Mouse (Mus musculus) embryonic stem cell, embryonic (primary cell): ENCODE results near the gene Hcn2.

Source experiments
- CTCF ChIA-PET, 4 experiments: fragments of 300-600 bp in 2 of 4; fragments of 350-600 bp in 2 of 4; sonication (Branson Sonifier 250); formaldehyde crosslinking; loops; one replicate each; lab custom pipeline; 2022; ENCODE audit warnings: inconsistent platforms in 2 of 4; lab: Charles Lee
- POLR2A ChIA-PET, 4 experiments: fragments of 300-600 bp in 2 of 4; fragments of 350-600 bp in 2 of 4; sonication (Branson Sonifier 250); formaldehyde crosslinking; loops; one replicate each; lab custom pipeline; 2022; ENCODE audit warnings: antibody characterized with exemption in 4 of 4, inconsistent platforms in 1 of 4; lab: Charles Lee

The Hcn2 gene

DNA sequence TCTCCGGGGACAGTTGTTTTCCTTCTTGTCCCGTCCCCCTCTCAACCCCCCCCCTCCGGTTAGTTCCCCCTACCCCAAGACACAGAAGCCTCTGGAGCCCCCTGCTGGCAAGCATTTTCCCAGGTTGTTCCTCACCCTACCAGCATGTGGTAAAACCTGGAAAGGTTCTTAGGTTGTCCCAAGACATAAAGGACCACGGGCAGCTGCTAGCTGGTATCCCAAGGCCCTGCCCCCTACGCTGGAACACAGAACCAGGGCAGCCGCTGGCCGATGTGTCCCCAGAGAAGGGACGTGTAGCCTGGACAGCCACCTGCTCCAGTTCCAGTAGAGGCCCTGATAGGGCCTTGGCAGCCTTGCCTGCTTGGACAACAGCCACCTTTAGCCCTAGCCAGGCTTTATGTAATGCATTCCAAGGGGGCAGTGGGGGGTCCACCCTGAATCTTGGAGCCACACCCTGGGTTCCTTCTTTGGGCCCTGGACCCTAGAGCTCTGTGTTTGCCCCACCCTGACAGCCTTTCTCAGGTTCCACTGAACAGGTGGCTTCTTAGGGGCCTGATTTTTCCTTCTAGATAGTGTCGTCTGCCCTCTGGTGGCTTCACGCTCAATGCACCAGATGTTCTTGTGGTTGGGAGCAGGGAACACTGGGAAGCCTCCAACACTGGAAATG lies 33.4 kb upstream of the Hcn2 start:
- ChIA-PET CTCF (interaction anchor here in 3 of 4 experiments (0.5 to 4.6 kb wide), 35 partner anchors 9 to 1198 kb away, joined by 3 to 57 read pairs (median 4); partner anchors contain the start of genes Bsg (in 2 of the 3), Madcam1 (in 2 of the 3) and Tpgs1 (in 1 of the 3)), POLR2A (interaction anchor here (0.5 to 19.9 kb wide), 31 partner anchors 8 to 574 kb away, joined by 3 to 367 read pairs (median 4); partner anchors contain the start of genes Tpgs1 (in 3 of the 4), Bsg (in 2 of the 4), Madcam1 (in 2 of the 4) and Fgf22 (in 1 of the 4))

DNA sequence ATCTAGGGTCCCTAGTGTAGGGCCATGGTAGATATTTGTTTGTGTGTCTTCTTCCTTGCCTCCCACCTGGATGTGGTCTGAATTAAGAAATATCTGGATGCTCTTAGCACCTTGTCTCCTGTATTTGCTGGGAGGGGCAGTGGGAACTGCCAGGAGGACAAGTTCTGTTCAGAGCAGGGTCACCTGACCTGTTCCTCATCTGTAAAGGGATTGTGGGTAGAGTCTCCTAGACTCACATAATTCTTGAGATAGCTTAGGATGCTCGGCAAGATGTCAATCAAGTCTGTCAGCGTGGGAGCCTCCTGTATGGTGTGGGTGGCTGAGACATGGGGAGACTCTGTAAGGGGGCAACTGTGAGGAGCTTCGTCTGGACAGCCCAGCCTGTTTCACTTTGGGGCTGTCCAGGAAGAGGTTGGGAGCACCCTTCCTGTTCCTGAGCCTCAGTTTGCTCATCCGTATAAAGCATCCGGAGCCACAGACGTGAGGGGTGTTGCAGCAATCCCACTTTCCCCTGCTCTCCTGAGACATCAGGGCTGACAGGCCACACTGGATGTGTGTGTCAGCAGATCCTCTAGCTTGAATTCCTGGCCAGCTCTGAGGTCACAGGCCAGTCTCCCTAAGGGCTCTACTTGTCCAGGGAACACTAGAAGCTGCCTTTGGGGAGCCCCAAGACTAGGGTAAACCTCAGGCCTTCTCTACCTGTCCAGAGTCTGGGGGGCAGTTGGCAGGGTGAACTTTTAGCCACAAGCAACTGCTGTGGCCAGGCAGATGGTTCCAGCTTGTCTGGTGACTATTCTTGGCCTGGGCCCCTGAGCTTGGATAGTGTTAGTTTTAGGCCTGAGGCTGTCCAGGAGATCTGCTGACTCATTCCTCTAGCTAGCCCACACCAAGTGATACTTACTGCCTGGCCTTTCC lies 32.5 kb upstream of the Hcn2 start:
- CTCF ChIA-PET = interaction anchor here (0.7 to 4.6 kb wide), 25 partner anchors 8 to 128 kb away, joined by 3 to 57 read pairs (median 5); partner anchors contain the start of genes Bsg (in 2 of the 4), Madcam1 (in 1 of the 4) and Tpgs1 (in 1 of the 4)
- POLR2A ChIA-PET = interaction anchor here in 3 of 4 experiments (0.6 to 19.9 kb wide), 25 partner anchors 8 to 175 kb away, joined by 3 to 367 read pairs (median 4); partner anchors contain the start of genes Tpgs1 (in 3 of the 3), Bsg (in 2 of the 3), Madcam1 (in 2 of the 3) and Fgf22 (in 1 of the 3)

DNA sequence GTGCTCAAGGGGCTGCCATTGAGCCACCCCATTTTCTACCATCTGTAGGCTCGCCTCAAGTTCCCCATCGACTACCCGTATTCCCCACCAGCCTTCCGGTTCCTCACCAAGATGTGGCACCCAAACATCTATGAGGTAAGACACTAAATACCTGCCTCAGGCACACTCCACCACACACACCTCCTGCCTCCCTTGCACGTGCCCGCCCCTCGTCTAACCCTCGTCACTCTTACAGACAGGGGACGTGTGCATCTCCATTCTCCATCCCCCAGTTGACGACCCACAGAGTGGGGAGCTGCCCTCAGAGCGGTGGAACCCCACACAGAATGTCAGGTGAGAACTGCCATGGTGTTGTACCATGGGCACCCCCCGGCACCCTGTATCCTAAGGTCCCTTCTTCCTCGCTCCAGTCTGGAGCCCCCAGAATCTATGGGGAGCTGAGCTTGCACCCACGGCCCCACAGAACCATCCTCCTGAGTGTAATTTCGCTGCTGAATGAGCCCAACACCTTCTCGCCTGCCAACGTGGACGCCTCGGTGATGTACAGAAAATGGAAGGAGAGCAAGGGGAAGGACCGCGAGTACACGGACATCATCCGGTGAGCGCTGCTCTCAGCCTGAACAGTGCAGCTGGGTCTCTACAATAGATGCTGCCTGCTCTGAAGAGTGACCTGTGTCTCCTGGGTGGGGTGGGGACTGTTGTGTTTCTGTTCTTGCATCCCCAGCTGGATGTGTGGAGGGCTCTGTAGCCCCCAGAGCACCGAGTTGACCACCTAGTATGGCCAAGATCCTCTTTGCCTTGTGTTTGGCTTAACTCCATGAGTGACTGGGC lies 31.4 kb upstream of the Hcn2 start:
- POLR2A ChIA-PET = interaction anchor here in 3 of 4 experiments (0.6 to 19.9 kb wide), 19 partner anchors 7 to 83 kb away, joined by 3 to 367 read pairs (median 9); partner anchors contain the start of genes Tpgs1 (in 3 of the 3), Bsg (in 2 of the 3), Madcam1 (in 2 of the 3) and Polrmt (in 2 of the 3)
- CTCF ChIA-PET = interaction anchor here in 3 of 4 experiments (0.6 to 4.6 kb wide), 6 partner anchors 12 to 95 kb away, joined by 3 to 57 read pairs (median 4); partner anchors contain the start of gene Madcam1 (in 1 of the 3)

DNA sequence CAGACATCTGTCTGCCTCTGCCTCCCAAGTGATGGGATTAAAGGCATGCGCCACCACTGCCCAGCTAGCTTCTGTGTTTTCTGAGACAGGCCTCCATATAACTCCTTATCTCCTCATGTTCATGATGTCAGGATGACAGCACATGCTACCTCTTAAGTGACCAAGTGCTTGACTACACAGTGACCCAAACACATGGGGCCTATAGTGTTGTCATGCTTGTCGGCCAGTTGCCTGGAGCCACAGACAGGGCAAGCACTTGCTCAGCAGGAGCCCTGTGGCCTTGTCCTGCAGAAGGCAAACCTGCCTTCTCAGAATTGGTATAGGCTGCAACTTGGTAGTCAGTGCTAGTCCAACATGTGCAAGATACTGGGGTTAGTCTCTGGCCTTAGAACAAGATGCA lies 30.2 kb upstream of the Hcn2 start:
- CTCF ChIA-PET = interaction anchor here in 2 of 4 experiments (1.2 to 2.0 kb wide), 7 partner anchors 9 to 126 kb away, joined by 3 to 12 read pairs (median 4); partner anchors contain the start of gene Madcam1 (in 1 of the 2)

DNA sequence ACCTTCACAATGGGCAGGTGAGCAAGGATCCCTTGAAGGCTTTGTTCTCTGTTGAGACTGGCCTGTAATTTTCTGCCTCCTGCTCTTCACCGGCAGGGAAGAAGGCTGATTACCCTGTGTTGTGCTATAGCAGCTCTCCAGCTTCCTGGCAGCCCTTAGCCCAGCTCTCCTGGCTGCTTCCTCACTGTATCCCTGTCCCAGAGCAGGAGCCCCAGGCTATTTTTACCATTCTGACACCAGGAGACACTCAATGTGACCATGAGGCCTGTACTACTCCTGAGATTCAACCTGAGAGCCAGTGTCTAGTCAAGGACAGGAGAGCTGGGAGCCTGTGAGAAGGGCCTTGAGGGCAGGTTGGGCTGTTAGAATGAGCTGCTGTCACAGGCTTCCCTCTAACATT lies 29.7 kb upstream of the Hcn2 start:
- ChIA-PET CTCF (interaction anchor here in 3 of 4 experiments (0.6 to 2.0 kb wide), 12 partner anchors 9 to 1219 kb away, joined by 3 to 12 read pairs (median 4); partner anchors contain the start of gene Madcam1 (in 1 of the 3)), POLR2A (interaction anchor here in 3 of 4 experiments (0.6 to 19.9 kb wide), 19 partner anchors 9 to 94 kb away, joined by 3 to 367 read pairs (median 7); partner anchors contain the start of genes Bsg (in 3 of the 3), Madcam1 (in 2 of the 3), Tpgs1 (in 2 of the 3) and Polrmt (in 1 of the 3))

More for the DNA sequence above, 30.2 kb upstream of the Hcn2 start:
- POLR2A ChIA-PET = interaction anchor here in 3 of 4 experiments (0.8 to 19.9 kb wide), 18 partner anchors 9 to 94 kb away, joined by 3 to 367 read pairs (median 6); partner anchors contain the start of genes Bsg (in 2 of the 3), Madcam1 (in 2 of the 3), Tpgs1 (in 2 of the 3) and Polrmt (in 1 of the 3)

DNA sequence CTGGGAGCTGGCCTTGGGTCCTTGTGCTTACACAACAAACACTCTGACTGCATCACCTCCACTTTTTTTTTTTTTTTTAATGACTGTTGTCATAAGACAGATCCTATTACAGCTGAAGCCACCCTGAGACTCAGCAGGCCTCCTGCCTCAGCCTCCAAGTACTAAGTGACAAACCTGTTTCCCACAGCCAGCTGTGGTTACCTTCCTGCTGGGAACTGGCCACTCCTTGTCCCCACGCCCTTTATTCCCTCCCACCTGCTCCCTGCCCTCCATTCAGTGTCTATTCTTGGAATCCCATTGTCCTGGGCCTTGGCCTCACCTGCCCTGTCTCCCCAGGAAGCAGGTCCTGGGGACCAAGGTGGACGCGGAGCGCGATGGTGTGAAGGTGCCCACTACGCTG lies 28.9 kb upstream of the Hcn2 start:
- POLR2A ChIA-PET = interaction anchor here (0.5 to 19.9 kb wide), 26 partner anchors 10 to 254 kb away, joined by 3 to 367 read pairs (median 4); partner anchors contain the start of genes Bsg (in 4 of the 4), Madcam1 (in 2 of the 4), Tpgs1 (in 2 of the 4) and Polrmt (in 1 of the 4)

DNA sequence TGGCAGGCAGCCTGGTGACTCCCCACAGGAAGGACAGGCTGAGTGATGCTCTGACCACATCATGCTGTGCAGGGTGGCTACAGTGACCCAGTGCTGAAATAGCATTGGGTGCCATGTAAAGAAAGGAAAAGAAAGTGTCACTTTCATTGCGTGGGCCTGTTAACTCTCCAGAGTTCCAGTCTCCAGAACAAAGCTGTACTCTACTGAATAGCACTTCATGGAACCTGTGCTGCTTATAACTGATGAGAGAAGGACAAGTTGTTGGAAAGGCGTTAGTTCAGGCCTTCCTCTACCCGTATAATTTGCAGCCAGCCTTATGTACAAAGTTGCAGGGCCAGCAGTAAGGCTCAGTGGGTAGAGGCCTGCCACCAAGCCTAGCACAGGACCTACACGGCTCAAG lies 27.7 kb upstream of the Hcn2 start, which contains the start of gene Gzmm:
Gene Gzmm (plus strand): TSS at position 301 of the 400 bp plus-strand sequence.
- CTCF ChIA-PET = interaction anchor here in 1 of 4 experiments (0.6 kb wide), 1 partner anchor 94 kb away, joined by 3 read pairs; no protein-coding TSS in a partner anchor
- POLR2A ChIA-PET = interaction anchor here in 3 of 4 experiments (0.8 to 19.9 kb wide), 12 partner anchors 9 to 77 kb away, joined by 3 to 367 read pairs (median 18); partner anchors contain the start of genes Bsg (in 2 of the 3), Madcam1 (in 2 of the 3) and Tpgs1 (in 2 of the 3)

More for the DNA sequence above, 28.9 kb upstream of the Hcn2 start:
- CTCF ChIA-PET = interaction anchor here in 3 of 4 experiments (0.6 to 2.0 kb wide), 13 partner anchors 8 to 1220 kb away, joined by 3 to 12 read pairs (median 4); partner anchors contain the start of genes Madcam1 (in 1 of the 3) and Med16 (in 1 of the 3)

DNA sequence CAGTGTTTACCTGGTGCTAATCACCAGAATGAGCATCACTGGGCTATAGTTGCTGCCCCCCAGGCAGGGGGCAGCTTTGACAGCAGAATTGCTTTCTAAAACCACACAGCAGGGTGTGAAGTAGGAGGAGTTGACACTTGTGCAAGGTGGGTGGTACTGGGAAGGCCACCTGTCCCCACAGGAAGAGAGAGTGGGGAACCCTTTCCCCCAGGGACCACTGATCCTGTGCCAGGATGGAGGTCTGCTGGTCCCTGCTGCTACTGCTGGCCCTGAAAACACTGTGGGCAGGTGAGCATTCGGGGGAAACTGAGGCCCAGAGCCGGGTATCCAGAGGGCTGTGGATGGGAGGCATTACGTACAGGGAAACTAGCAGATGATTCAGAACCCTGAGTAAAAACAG lies 27.3 kb upstream of the Hcn2 start:
- POLR2A ChIA-PET = interaction anchor here in 3 of 4 experiments (0.6 to 19.9 kb wide), 12 partner anchors 8 to 134 kb away, joined by 3 to 367 read pairs (median 18); partner anchors contain the start of genes Bsg (in 2 of the 3), Madcam1 (in 2 of the 3), Tpgs1 (in 2 of the 3) and Cdc34 (in 1 of the 3)
- CTCF ChIA-PET = no interaction called here

DNA sequence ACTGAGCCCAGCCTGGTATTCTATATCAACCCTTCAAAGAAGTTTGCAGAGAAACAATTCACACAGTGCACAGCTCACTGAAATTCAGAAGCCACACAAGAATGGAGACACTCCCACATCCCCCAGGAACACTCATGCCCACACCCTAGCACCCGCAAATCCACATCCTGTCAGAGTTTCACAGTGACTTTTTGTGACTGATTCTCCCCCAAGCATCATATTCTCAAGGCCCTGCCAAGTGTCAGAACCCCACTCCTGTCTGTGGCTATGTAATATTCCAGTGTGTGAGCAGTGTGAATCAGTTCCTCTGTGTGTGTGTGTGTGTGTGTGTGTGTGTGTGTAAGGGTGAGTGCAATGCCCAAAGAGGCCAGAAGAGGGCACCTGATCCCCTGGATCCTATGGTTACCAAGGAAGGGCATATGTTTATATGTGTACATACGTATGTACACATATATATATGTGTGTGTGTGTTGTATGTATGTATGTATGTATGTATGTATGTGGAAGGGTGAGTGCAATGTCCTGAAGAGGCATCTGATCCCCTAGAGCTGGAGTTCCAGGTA lies 24.4 kb upstream of the Hcn2 start:
- POLR2A ChIA-PET = interaction anchor here in 3 of 4 experiments (0.8 to 19.9 kb wide), 11 partner anchors 6 to 74 kb away, joined by 3 to 367 read pairs (median 7); partner anchors contain the start of genes Bsg (in 3 of the 3), Cdc34 (in 1 of the 3), Madcam1 (in 1 of the 3) and Tpgs1 (in 1 of the 3)
- CTCF ChIA-PET = interaction anchor here in 2 of 4 experiments (0.7 to 1.1 kb wide), 4 partner anchors 9 to 40 kb away, joined by 3 to 7 read pairs (median 4); no protein-coding TSS in a partner anchor

DNA sequence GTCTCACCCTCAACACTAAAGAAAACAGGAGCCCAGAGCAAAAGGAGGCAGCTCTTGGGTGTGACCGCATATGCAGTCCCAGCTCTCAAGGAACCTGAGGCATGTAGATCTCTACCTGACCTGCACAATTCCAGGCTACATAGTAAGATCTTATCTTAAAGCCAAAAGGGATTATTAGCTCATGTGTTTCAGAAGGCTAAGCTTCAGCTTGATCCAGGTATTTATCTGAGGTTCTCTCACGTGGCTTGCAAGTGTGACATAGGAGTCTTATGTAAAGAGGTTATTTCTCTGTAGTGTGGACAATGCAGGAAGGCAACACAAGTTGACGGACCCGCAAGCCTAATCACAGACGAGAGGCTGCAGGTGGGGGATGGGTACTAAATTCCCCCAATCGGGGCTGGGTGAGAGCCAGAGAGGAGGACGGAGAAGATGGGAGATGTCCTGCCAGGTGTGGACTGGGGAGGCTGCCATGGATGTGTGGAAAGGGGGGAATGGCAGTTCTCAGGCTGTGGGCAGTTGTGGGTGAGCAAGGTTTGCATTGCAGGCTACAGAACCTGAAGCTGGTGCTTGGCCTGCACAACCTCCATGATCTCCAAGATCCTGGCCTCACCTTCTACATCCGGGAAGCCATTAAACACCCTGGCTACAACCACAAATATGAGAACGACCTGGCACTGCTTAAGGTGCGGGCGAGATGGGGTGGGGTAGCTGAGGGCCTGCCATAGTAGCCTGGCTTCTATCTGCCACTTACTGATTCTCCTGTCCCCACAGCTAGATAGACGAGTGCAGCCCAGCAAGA lies 22.7 kb upstream of the Hcn2 start:
- POLR2A ChIA-PET = interaction anchor here in 3 of 4 experiments (0.9 to 19.9 kb wide), 13 partner anchors 10 to 160 kb away, joined by 3 to 367 read pairs (median 4); partner anchors contain the start of genes Bsg (in 2 of the 3), Cdc34 (in 1 of the 3), Madcam1 (in 1 of the 3) and Ptbp1 (in 1 of the 3)
- CTCF ChIA-PET = interaction anchor here in 3 of 4 experiments (0.8 to 3.6 kb wide), 9 partner anchors 10 to 99 kb away, joined by 3 to 23 read pairs (median 4); partner anchors contain the start of gene Bsg (in 1 of the 3)

DNA sequence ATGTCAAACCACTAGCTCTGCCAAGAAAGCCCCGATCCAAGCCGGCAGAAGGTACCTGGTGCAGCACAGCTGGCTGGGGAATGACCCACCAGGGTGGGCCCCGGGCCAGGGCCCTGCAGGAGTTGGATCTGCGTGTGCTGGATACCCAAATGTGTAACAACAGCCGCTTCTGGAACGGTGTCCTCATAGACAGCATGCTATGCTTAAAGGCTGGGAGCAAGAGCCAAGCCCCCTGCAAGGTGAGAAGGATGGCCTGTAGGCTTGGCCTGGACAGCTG lies 22.1 kb upstream of the Hcn2 start:
- ChIA-PET CTCF (interaction anchor here in 3 of 4 experiments (1.0 to 3.6 kb wide), 10 partner anchors 9 to 222 kb away, joined by 3 to 23 read pairs (median 4); partner anchors contain the start of genes Bsg (in 2 of the 3) and Kiss1r (in 1 of the 3)), POLR2A (interaction anchor here in 3 of 4 experiments (1.2 to 19.9 kb wide), 13 partner anchors 10 to 160 kb away, joined by 3 to 367 read pairs (median 6); partner anchors contain the start of genes Bsg (in 2 of the 3), Cdc34 (in 1 of the 3), Madcam1 (in 1 of the 3) and Ptbp1 (in 1 of the 3))

DNA sequence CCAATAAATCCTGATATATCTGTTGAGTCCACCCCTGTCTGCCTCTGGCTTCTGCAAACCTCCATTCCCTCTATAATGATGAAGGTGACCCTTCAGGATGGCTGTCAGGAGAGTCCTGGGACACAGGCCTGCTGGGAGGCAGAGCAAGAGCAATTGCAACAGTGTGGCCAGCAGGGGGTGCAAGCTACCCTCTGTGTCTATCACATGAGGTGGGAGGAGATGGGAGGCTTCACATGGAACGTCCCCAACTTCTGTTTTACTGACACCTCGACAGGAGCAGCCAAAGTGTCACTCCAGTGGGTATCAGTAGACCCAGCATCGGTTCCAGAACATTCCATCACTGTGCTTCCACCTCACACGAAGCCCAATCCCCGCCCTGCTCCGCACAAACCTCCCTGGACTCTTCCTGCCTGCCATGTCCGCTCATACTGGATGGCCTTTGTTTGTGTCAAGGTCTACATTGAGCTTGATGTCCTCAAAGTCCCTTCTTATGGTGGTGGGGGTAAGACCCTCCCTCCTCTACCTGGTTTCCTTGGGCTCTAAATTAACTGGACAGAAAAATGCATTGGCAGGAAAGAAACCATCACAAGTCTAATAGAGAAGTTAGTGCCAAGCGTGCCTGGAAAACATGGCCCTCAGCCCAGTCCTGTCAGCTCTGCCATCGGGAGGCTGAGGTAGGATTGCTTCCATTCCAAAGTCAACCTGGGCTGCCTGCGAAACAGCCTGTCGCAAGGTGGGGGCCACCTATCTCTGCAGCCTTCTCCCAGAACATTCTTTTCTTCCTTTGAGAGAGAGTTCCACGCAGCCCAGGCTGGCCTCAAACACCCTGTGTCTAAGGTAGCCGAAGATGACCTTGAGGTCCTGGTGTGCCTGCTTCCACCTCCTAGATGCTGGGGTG lies 21.0 kb upstream of the Hcn2 start:
- POLR2A ChIA-PET = interaction anchor here (0.5 to 19.9 kb wide), 23 partner anchors 7 to 159 kb away, joined by 3 to 367 read pairs (median 4); partner anchors contain the start of genes Bsg (in 2 of the 4), Cdc34 (in 2 of the 4), Gzmm (in 1 of the 4) and Madcam1 (in 1 of the 4)

More for the DNA sequence above, 21.0 kb upstream of the Hcn2 start:
- CTCF ChIA-PET = interaction anchor here (0.5 to 3.6 kb wide), 32 partner anchors 8 to 263 kb away, joined by 3 to 23 read pairs (median 4); partner anchors contain the start of genes Bsg (in 2 of the 4), C2cd4c (in 1 of the 4), Cdc34 (in 1 of the 4) and Fgf22 (in 1 of the 4)
